Mouse (Mus musculus) heart, adult 2 months (tissue): ENCODE data around the gene Lrrk2. TPM values are rescaled to one million over a fixed set of nuclear protein-coding genes. Genes with fewer than 3 reads are reported as not detected.

Source experiments
- DNase-seq, 2 experiments: peaks; one replicate each; pipeline ENCODE4 v3.0.0; 2021
- H3K27ac ChIP-seq: fragments of 200-600 bp; 2 replicates; pipeline ENCODE4 v1.8.1; 2022
- H3K27me3 ChIP-seq: fragments of 200-500 bp; 2 replicates; pipeline ENCODE4 v1.6.1; 2012; ENCODE audit warnings: mild to moderate bottlenecking, low read length, inconsistent platforms, mixed read lengths; ENCODE audit not compliant: control insufficient read depth, insufficient read depth
- H3K36me3 ChIP-seq: fragments of 200-500 bp; 2 replicates; pipeline ENCODE4 v1.6.1; 2012; ENCODE audit warnings: low read length, inconsistent platforms; ENCODE audit not compliant: control insufficient read depth, insufficient read depth
- H3K4me1 ChIP-seq: fragments of 200-500 bp; 2 replicates; pipeline ENCODE4 v1.6.1; 2011; ENCODE audit warnings: low read length; ENCODE audit not compliant: control insufficient read depth, insufficient read depth
- H3K4me3 ChIP-seq: fragments of 200-600 bp; 2 replicates; pipeline ENCODE4 v1.8.1; 2022
- H3K79me2 ChIP-seq: fragments of 200-500 bp; replicated peaks from 2 replicates; pipeline ENCODE4 v1.6.1; 2012; ENCODE audit warnings: mild to moderate bottlenecking, inconsistent platforms, low read length, moderate library complexity, mixed read lengths; ENCODE audit not compliant: control insufficient read depth, insufficient read depth
- H3K9ac ChIP-seq: fragments of 200-500 bp; 2 replicates; pipeline ENCODE4 v1.6.1; 2012; ENCODE audit warnings: low read depth, mild to moderate bottlenecking, control low read depth, inconsistent platforms, low read length, mixed read lengths
- CTCF ChIP-seq: fragments of 200-600 bp; IDR thresholded peaks from 2 replicates; pipeline ENCODE4 v1.8.1; 2022; ENCODE audit warnings: antibody characterized with exemption, mild to moderate bottlenecking, moderate library complexity
- EP300 ChIP-seq: fragments of 200-500 bp; IDR thresholded peaks from 2 replicates; pipeline ENCODE4 v1.6.1; 2011; ENCODE audit warnings: low read depth, low read length, control low read depth; ENCODE audit not compliant: insufficient read depth
- POLR2A ChIP-seq: fragments of 200-500 bp; IDR thresholded peaks from 2 replicates; pipeline ENCODE4 v1.6.1; 2011; ENCODE audit warnings: mild to moderate bottlenecking, low read depth, low read length, control low read depth; ENCODE audit not compliant: insufficient read depth
- WGBS: fragments of 180-500 bp; shearing (Covaris S2); methylation state at CpG from one replicate; pipeline ENCODE4 v1.1.7; 2018; 5-methylcytosine and 5-hydroxymethylcytosine counted together
- intact Hi-C: fragments of 180-260 bp; cut with DNase I; formaldehyde crosslinking; loops from one replicate; pipeline ENCODE4 v1.15.1; 2025
- polyA plus RNA-seq: library from polyadenylated mRNA; depleted of rRNA; stranded (reverse); fragments of >200 nt; gene quantifications from 2 replicates; pipeline ENCODE4 v1.2.3, GENCODE M21; 2012
- total RNA-seq, 2 experiments: library from RNA; stranded (reverse); gene quantifications; 2 replicates each; pipeline ENCODE4 v1.2.3; 2021

Gene Lrrk2
- total and polyA plus RNA-seq, 3 experiments: 3.0 to 12.2 (median 10.6) TPM

DNA sequence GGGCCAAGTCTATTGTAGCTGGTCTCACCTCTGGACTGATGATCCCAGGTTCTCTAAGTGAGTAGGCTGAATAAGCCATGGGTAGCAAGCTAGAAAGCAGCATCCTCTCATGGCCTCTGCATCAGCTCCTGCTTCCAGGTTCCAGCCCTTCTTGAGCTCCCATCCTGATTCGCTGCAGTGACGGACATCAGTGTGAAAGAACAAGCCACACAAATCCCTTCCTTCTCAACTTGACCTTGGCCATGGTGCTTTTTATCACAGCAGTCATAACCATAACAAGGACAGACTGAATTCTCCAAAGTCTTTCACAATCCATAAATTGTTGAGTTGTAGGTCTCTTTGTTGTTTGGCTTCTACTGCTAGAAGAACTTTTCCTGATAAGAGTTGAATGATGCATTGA is 20.9 kb downstream of the Lrrk2 start:
- Histone ChIP-seq H3K4me1 (no peaks in the 10 kb centered on the region; the same call in 1 of the 2 replicates), H3K27ac (no peak overlapping the region), H3K36me3 (peaks cover 4% of the 10 kb centered on the region), H3K79me2 (peaks cover 3% of the 10 kb centered on the region), H3K9ac (no peak overlapping the region), H3K27me3 (no peaks in the 10 kb centered on the region), H3K4me3 (no peak overlapping the region)
- intact Hi-C loops: no loop called here
- DNase-seq: no peak
- WGBS: 98% methylated on average over 2 of the region's 2 CpGs
- TF ChIP-seq POLR2A (no peak), EP300 (no peak), CTCF (no peak)

GRCm38 (mm10) chr15:91700841-91701240 is 27.9 kb downstream of the Lrrk2 start:
- H3K27ac ChIP-seq: no peak overlapping the region
- H3K79me2 ChIP-seq: no peaks in the 10 kb centered on the region; the same call in 1 of the 2 replicates
- peaks cover 5% of the 10 kb centered on the region for H3K4me1 ChIP-seq
- H3K4me3 ChIP-seq: no peak overlapping the region
- no peaks in the 10 kb centered on the region for H3K27me3 ChIP-seq
- H3K9ac ChIP-seq: no peak overlapping the region
- intact Hi-C loops: no loop called here
- WGBS: 25% methylated on average over 1 of the region's 1 CpGs
- H3K36me3 ChIP-seq: peaks cover 9% of the 10 kb centered on the region
- no peak for DNase-seq
- no peak for TF ChIP-seq CTCF
- no peak for TF ChIP-seq POLR2A
- TF ChIP-seq EP300: no peak

- Histone ChIP-seq H3K36me3 (peaks cover 9% of the 10 kb centered on the region), H3K79me2 (no peaks in the 10 kb centered on the region; the same call in 1 of the 2 replicates), H3K4me3 (no peak overlapping the region), H3K27ac (peak overlapping the region; percentile 65), H3K27me3 (no peaks in the 10 kb centered on the region), H3K9ac (no peak overlapping the region), H3K4me1 (peaks cover 5% of the 10 kb centered on the region)
- WGBS: 2% methylated on average over 8 of the region's 8 CpGs
- DNase-seq: peak; percentile 62 to 74
- TF ChIP-seq EP300: 0 out of 2 replicates have a peak, but pooled peaks have one; percentile 9
- peak; percentile 52 for TF ChIP-seq CTCF
- TF ChIP-seq POLR2A: no peak
- intact Hi-C loops: loop anchor here (1.0 kb wide), 1 partner anchor 94 kb away; no protein-coding TSS in a partner anchor
Observed at GRCm38 (mm10) chr15:91702991-91703715, 30.2 kb downstream of the Lrrk2 start.

- Histone ChIP-seq H3K36me3 (peaks cover 9% of the 10 kb centered on the region), H3K27me3 (no peaks in the 10 kb centered on the region), H3K27ac (no peak overlapping the region; the same call in 1 of the 2 replicates), H3K9ac (no peak overlapping the region), H3K4me1 (peaks cover 5% of the 10 kb centered on the region), H3K79me2 (no peaks in the 10 kb centered on the region), H3K4me3 (no peak overlapping the region)
- TF ChIP-seq CTCF: no peak
- no peak for TF ChIP-seq EP300
- no peak for TF ChIP-seq POLR2A
- intact Hi-C loops: no loop called here
- WGBS: 95% methylated on average over 7 of the region's 7 CpGs
- DNase-seq: no peak
Observed at GRCm38 (mm10) chr15:91704091-91704490, 31.1 kb downstream of the Lrrk2 start.

- no peaks in the 10 kb centered on the region for H3K4me1 ChIP-seq
- no peaks in the 10 kb centered on the region for H3K79me2 ChIP-seq
- no peak overlapping the region for H3K9ac ChIP-seq
- H3K4me3 ChIP-seq: no peak overlapping the region
- intact Hi-C loops: no loop called here
- WGBS: 75% methylated on average over 29 of the region's 29 CpGs
- TF ChIP-seq CTCF: no peak
- TF ChIP-seq EP300: no peak
- TF ChIP-seq POLR2A: no peak
- DNase-seq: no peak
- no peaks in the 10 kb centered on the region for H3K27me3 ChIP-seq
- H3K27ac ChIP-seq: no peak overlapping the region
- H3K36me3 ChIP-seq: no peaks in the 10 kb centered on the region; the same call in 1 of the 2 replicates
Observed at GRCm38 (mm10) chr15:91709207-91710130, 36.5 kb downstream of the Lrrk2 start.
